Mouse (Mus musculus): Measurements from ENCODE around the gene C2cd2l. TPM values are rescaled to one million over a fixed set of nuclear protein-coding genes. Genes with fewer than 3 reads are reported as not detected.

Gene C2cd2l
- total and polyA plus RNA-seq, 3 experiments, result 4.7 to 10.9 TPM; not detected in 1

DNA sequence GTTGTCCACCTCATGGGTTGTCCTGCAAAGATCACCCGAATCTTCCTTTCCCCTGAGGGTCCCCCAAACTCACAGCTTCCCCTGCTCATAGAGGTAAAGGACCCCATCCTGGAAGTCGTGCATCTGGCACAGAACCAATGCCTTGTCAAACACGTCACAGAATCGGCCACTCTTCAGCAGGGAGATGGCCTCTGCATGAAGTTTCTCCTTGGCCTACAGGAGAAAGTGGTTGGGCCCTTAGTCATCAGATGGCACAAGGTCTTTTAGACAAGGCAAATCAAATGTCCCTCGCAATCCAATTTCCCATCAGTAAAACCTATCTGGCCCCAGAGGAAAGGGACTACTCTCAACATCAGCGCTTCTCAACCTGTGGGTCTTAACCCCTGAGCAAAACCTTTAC, 33.1 kb upstream of the C2cd2l start:
- H3K9ac ChIP-seq (ENCODE audit: control insufficient read depth, low read depth, low read length, poor library complexity, severe bottlenecking), result no peak overlapping the region
- peaks cover 0 to 19% of the 10 kb centered on the region in 2 experiments; a peak in 2 of 4 replicates for H3K36me3 ChIP-seq (ENCODE audit: control insufficient read depth in 1 of 2, insufficient read depth in 2 of 2, low read length in 2 of 2)
- no peaks in the 10 kb centered on the region for H3K79me2 ChIP-seq (ENCODE audit: control insufficient read depth, insufficient read depth, low read length, poor library complexity)
- no peak overlapping the region for H3K27ac ChIP-seq (ENCODE audit: control insufficient read depth, low read depth, low read length)
- H3K4me3 ChIP-seq (ENCODE audit: control insufficient read depth in 1 of 2, insufficient read depth in 1 of 2, low read depth in 2 of 2, low read length in 2 of 2), result no peak overlapping the region
- no peak for TF ChIP-seq POLR2AphosphoS5 (IDR thresholded peaks at IDR 0.05; ENCODE audit: borderline replicate concordance, low read depth, low read length)
- no peak for TF ChIP-seq POLR2A (IDR thresholded peaks at IDR 0.05; ENCODE audit: control insufficient read depth in 1 of 2, insufficient read depth in 1 of 2, low read depth in 1 of 2, low read length in 2 of 2, poor library complexity in 1 of 2)
- no peak for TF ChIP-seq CTCF (IDR thresholded peaks at IDR 0.05 in 2 of 3, conservative IDR thresholded peaks at IDR 0.05 in 1 of 3; ENCODE audit: control insufficient read depth in 1 of 3, insufficient read depth in 1 of 3, low read depth in 2 of 3, low read length in 3 of 3, poor library complexity in 1 of 3, severe bottlenecking in 1 of 3)
- no peak for TF ChIP-seq NRF1 (IDR thresholded peaks at IDR 0.05; ENCODE audit: insufficient read depth, low read depth, low read length, poor library complexity, severe bottlenecking)
- TF ChIP-seq ZKSCAN1 (IDR thresholded peaks at IDR 0.05; ENCODE audit: low read depth, low read length), result no peak
- TF ChIP-seq JUND (IDR thresholded peaks at IDR 0.05; ENCODE audit: low read depth, low read length), result no peak
- no peak for TF ChIP-seq SIN3A (IDR thresholded peaks at IDR 0.05; ENCODE audit: low read length)
- no peak for TF ChIP-seq HCFC1 (IDR thresholded peaks at IDR 0.05; ENCODE audit: low read depth, low read length)
- no peak for TF ChIP-seq POLR2AphosphoS2 (IDR thresholded peaks at IDR 0.05; ENCODE audit: low read length)
- TF ChIP-seq MAX (IDR thresholded peaks at IDR 0.05; ENCODE audit: low read length), result no peak
- no peak for TF ChIP-seq GATA1 (IDR thresholded peaks at IDR 0.05; ENCODE audit: low read depth, low read length)
- TF ChIP-seq ZMIZ1 (IDR thresholded peaks at IDR 0.05; ENCODE audit: low read depth, low read length), result no peak
- TF ChIP-seq TAL1 (IDR thresholded peaks at IDR 0.05; ENCODE audit: low read length), result no peak
- TF ChIP-seq KAT2A (conservative IDR thresholded peaks at IDR 0.05; ENCODE audit: low read depth, low read length), result no peak
- no peak for TF ChIP-seq USF1 (IDR thresholded peaks at IDR 0.05; ENCODE audit: low read depth, low read length)
- TF ChIP-seq USF2 (IDR thresholded peaks at IDR 0.05; ENCODE audit: borderline replicate concordance in 1 of 2, insufficient read depth in 1 of 2, low read depth in 1 of 2, low read length in 2 of 2), result no peak
- no peak for TF ChIP-seq UBTF (IDR thresholded peaks at IDR 0.05; ENCODE audit: borderline replicate concordance, insufficient read depth, low read depth, low read length)
- TF ChIP-seq MXI1 (IDR thresholded peaks at IDR 0.05; ENCODE audit: low read depth, low read length), result no peak
- no peak for TF ChIP-seq MEF2A (IDR thresholded peaks at IDR 0.05; ENCODE audit: extremely low read depth, insufficient replicate concordance, low read depth, low read length, poor library complexity, severe bottlenecking)
- no peaks in the 10 kb centered on the region for H3K9me3 ChIP-seq (replicated peaks; ENCODE audit: insufficient read depth, low read length)
- no peaks in the 10 kb centered on the region for H3K27me3 ChIP-seq (ENCODE audit: control insufficient read depth in 1 of 2, insufficient read depth in 2 of 2, low read length in 2 of 2)
- no peak for DNase-seq (ENCODE audit: low read depth, low spot score)
- H3K4me1 ChIP-seq (ENCODE audit: control insufficient read depth in 1 of 2, insufficient read depth in 2 of 2, low read length in 2 of 2), result no peaks in the 10 kb centered on the region

GRCm38 (mm10) chr9:44352337-44352736, 32.3 kb upstream of the C2cd2l start:
- no peaks in the 10 kb centered on the region for H3K9me3 ChIP-seq (replicated peaks; ENCODE audit: insufficient read depth, low read length)
- H3K4me3 ChIP-seq (ENCODE audit: control insufficient read depth in 1 of 2, insufficient read depth in 1 of 2, low read depth in 2 of 2, low read length in 2 of 2), result no peak overlapping the region
- H3K27me3 ChIP-seq (ENCODE audit: control insufficient read depth in 1 of 2, insufficient read depth in 2 of 2, low read length in 2 of 2), result no peaks in the 10 kb centered on the region
- peaks cover 0 to 19% of the 10 kb centered on the region in 2 experiments; a peak in 2 of 4 replicates for H3K36me3 ChIP-seq (ENCODE audit: control insufficient read depth in 1 of 2, insufficient read depth in 2 of 2, low read length in 2 of 2)
- TF ChIP-seq CTCF (IDR thresholded peaks at IDR 0.05 in 2 of 3, conservative IDR thresholded peaks at IDR 0.05 in 1 of 3; ENCODE audit: control insufficient read depth in 1 of 3, insufficient read depth in 1 of 3, low read depth in 2 of 3, low read length in 3 of 3, poor library complexity in 1 of 3, severe bottlenecking in 1 of 3) (no peak), TBP (IDR thresholded peaks at IDR 0.05; ENCODE audit: low read depth, low read length) (no peak), BHLHE40 (IDR thresholded peaks at IDR 0.05; ENCODE audit: borderline replicate concordance, low read depth, low read length) (no peak), RAD21 (IDR thresholded peaks at IDR 0.05; ENCODE audit: low read depth, low read length) (no peak), CHD2 (IDR thresholded peaks at IDR 0.05; ENCODE audit: low read length) (no peak), POLR2AphosphoS5 (IDR thresholded peaks at IDR 0.05; ENCODE audit: borderline replicate concordance, low read depth, low read length) (no peak), HCFC1 (IDR thresholded peaks at IDR 0.05; ENCODE audit: low read depth, low read length) (no peak), NRF1 (IDR thresholded peaks at IDR 0.05; ENCODE audit: insufficient read depth, low read depth, low read length, poor library complexity, severe bottlenecking) (no peak), ZMIZ1 (IDR thresholded peaks at IDR 0.05; ENCODE audit: low read depth, low read length) (no peak), E2F4 (IDR thresholded peaks at IDR 0.05; ENCODE audit: borderline replicate concordance, low read depth, low read length) (no peak), USF2 (IDR thresholded peaks at IDR 0.05; ENCODE audit: borderline replicate concordance in 1 of 2, insufficient read depth in 1 of 2, low read depth in 1 of 2, low read length in 2 of 2) (no peak), RCOR1 (IDR thresholded peaks at IDR 0.05; ENCODE audit: low read depth, low read length) (no peak), POLR2A (IDR thresholded peaks at IDR 0.05; ENCODE audit: control insufficient read depth in 1 of 2, insufficient read depth in 1 of 2, low read depth in 1 of 2, low read length in 2 of 2, poor library complexity in 1 of 2) (no peak), EP300 (IDR thresholded peaks at IDR 0.05; ENCODE audit: low read depth in 1 of 2, low read length in 2 of 2) (no peak), POLR2AphosphoS2 (IDR thresholded peaks at IDR 0.05; ENCODE audit: low read length) (no peak), MAX (IDR thresholded peaks at IDR 0.05; ENCODE audit: low read length) (no peak), SIN3A (IDR thresholded peaks at IDR 0.05; ENCODE audit: low read length) (no peak)
- no peak overlapping the region for H3K9ac ChIP-seq (ENCODE audit: control insufficient read depth, low read depth, low read length, poor library complexity, severe bottlenecking)
- H3K27ac ChIP-seq (ENCODE audit: control insufficient read depth, low read depth, low read length), result no peak overlapping the region
- no peaks in the 10 kb centered on the region for H3K4me1 ChIP-seq (ENCODE audit: control insufficient read depth in 1 of 2, insufficient read depth in 2 of 2, low read length in 2 of 2)
- no peaks in the 10 kb centered on the region for H3K79me2 ChIP-seq (ENCODE audit: control insufficient read depth, insufficient read depth, low read length, poor library complexity)
- DNase-seq (ENCODE audit: low read depth, low spot score), result no peak

All from MEL (cell line).